8 mouse cellular contexts compared by ENCODE assay signal in genomic region chr4:101356954-101357891, GRCm38 (mm10).
DNase-seq lines count a peak whose midpoint lies in the region; ATAC-seq and TF ChIP-seq lines count a peak whose summit lies in the region.

No protein-coding gene starts in this region.

- H3K36me3 ChIP-seq in forebrain, postnatal 0 days (ENCODE audit: insufficient read depth): no peaks in the 10 kb centered on the region
- no peaks in the 10 kb centered on the region for H3K36me3 ChIP-seq in hindbrain, embryonic 12.5 days

- peak overlapping the region; percentile 89 for H3K4me2 ChIP-seq in forebrain, postnatal 0 days (ENCODE audit: low read depth)
- H3K4me2 ChIP-seq in hindbrain, embryonic 12.5 days (replicated peaks): peak overlapping the region; percentile 81

- no peaks in the 10 kb centered on the region for H3K27me3 ChIP-seq in forebrain, postnatal 0 days (ENCODE audit: insufficient read depth, low read length)
- no peaks in the 10 kb centered on the region for H3K27me3 ChIP-seq in hindbrain, embryonic 12.5 days

- peak overlapping the region; percentile 95 for H3K9ac ChIP-seq in forebrain, postnatal 0 days
- peak overlapping the region; percentile 85 for H3K9ac ChIP-seq in hindbrain, embryonic 12.5 days

- 9% methylated on average over 31 of the region's 31 CpGs for WGBS in forebrain, postnatal 0 days
- WGBS in hindbrain, embryonic 12.5 days: 14% methylated on average over 31 of the region's 31 CpGs

- no peaks in the 10 kb centered on the region for H3K9me3 ChIP-seq in forebrain, postnatal 0 days (ENCODE audit: low read length)
- H3K9me3 ChIP-seq in hindbrain, embryonic 12.5 days (replicated peaks): no peaks in the 10 kb centered on the region

- no peak for TF ChIP-seq CTCF in forebrain, postnatal 0 days (IDR thresholded peaks at IDR 0.05; ENCODE audit: low read depth)

- H3K4me3 ChIP-seq in forebrain, postnatal 0 days (ENCODE audit: low read depth, low read length): peak overlapping the region; percentile 94
- H3K4me3 ChIP-seq in hindbrain, embryonic 12.5 days: peak overlapping the region; percentile 67

- peak overlapping the region; percentile 96 for H3K27ac ChIP-seq in forebrain, postnatal 0 days (ENCODE audit: low read depth, low read length)
- H3K27ac ChIP-seq in hindbrain, embryonic 12.5 days: peak overlapping the region; percentile 97

- DNase-seq in layer of hippocampus, adult 11-12 months (ENCODE audit: low spot score): peak; percentile 61
- DNase-seq in layer of hippocampus, postnatal 36 days: no peak
- peak; percentile 35 for DNase-seq in c-Kit-positive CD71-negative TER-119-negative erythroid progenitor cells, embryonic 14.5 days (ENCODE audit: low read depth)
- peak; percentile 73 for DNase-seq in forebrain, postnatal 0 days
- DNase-seq in left cerebral cortex, postnatal 14 days (ENCODE audit: low spot score in 2 of 2): peak; percentile 21 to 49
- DNase-seq in spleen, adult 18-20 months: peak; percentile 34 to 52

- ATAC-seq in forebrain, postnatal 0 days: peak; percentile 8
- ATAC-seq in hindbrain, embryonic 12.5 days (ENCODE audit: low FRiP score): peak; percentile 9; the same call in 1 of the 2 replicates
- ATAC-seq in megakaryocyte-erythroid progenitor cell, adult 5-6 weeks (replicated peaks; ENCODE audit: low FRiP score, low TSS enrichment, poor library complexity, severe bottlenecking): peak; percentile 37

- H3K4me1 ChIP-seq in forebrain, postnatal 0 days (ENCODE audit: insufficient read depth): peaks cover 15% of the 10 kb centered on the region; the same call in 1 of the 2 replicates
- peaks cover 27% of the 10 kb centered on the region for H3K4me1 ChIP-seq in hindbrain, embryonic 12.5 days

- intact Hi-C loops in left cerebral cortex, postnatal 14 days (cut with DNase I): loop anchor here (5.0 to 10.0 kb wide), 3 partner anchors 60 to 288 kb away; partner anchors contain the start of genes Ak4 and Leprot

Comparison
In these comparisons a context has a peak if more than half of its experiments do, and no peak if none do; other contexts are left out.
1. DNase-seq: peak in layer of hippocampus, adult 11-12 months (single experiment), c-Kit-positive CD71-negative TER-119-negative erythroid progenitor cells, embryonic 14.5 days (single experiment), forebrain, postnatal 0 days (single experiment), left cerebral cortex, postnatal 14 days (2 of 2) and spleen, adult 18-20 months (2 of 2); none in layer of hippocampus, postnatal 36 days (0 of 2).
2. Peak in every context shown above with its lines, with median percentiles within 50 percentile points of each other: ATAC-seq.